Mouse (Mus musculus): ENCODE data around the gene Epha10. TPM values are rescaled to one million over a fixed set of nuclear protein-coding genes. Genes with fewer than 3 reads are reported as not detected.
A peak's percentile ranks its signal among the peaks of the same experiment; 100 is the strongest.

Epha10 gene
- polyA plus RNA-seq, 1 experiment from 2014 or later: 0.09 TPM

GRCm38 (mm10) chr4:124860446-124860845, 20.3 kb upstream of the Epha10 start:
- Histone ChIP-seq H3K9me3 (replicated peaks) (no peaks in the 10 kb centered on the region), H3K27me3 (peaks cover 28% of the 10 kb centered on the region), H3K4me3 (replicated peaks) (no peak overlapping the region), H3K9ac (no peak overlapping the region), H3K4me2 (replicated peaks) (no peak overlapping the region), H3K4me1 (peaks cover 18% of the 10 kb centered on the region), H3K36me3 (peaks cover 18% of the 10 kb centered on the region), H3K27ac (replicated peaks) (no peak overlapping the region)
- 8% methylated on average over 7 of the region's 7 CpGs for WGBS
- ATAC-seq (ENCODE audit: insufficient number of reproducible peaks, low FRiP score, low TSS enrichment, low read depth): no peak

GRCm38 (mm10) chr4:124861283-124862188, 19.2 kb upstream of the Epha10 start, which contains the start of gene Maneal:
Maneal (minus strand) TSS chr4:124862171.
- no peak within 1 kb of the TSS for H3K27ac ChIP-seq (replicated peaks)
- 2% methylated on average over 77 of the region's 77 CpGs for WGBS
- peak within 1 kb of the TSS; percentile 53 for H3K4me3 ChIP-seq (replicated peaks)
- H3K27me3 ChIP-seq: peaks cover 28% of the 10 kb centered on the region
- peak within 1 kb of the TSS; percentile 83 for H3K4me2 ChIP-seq (replicated peaks)
- H3K4me1 ChIP-seq: peaks cover 18% of the 10 kb centered on the region
- ATAC-seq (ENCODE audit: insufficient number of reproducible peaks, low FRiP score, low TSS enrichment, low read depth): no peak
- no peaks in the 10 kb centered on the region for H3K9me3 ChIP-seq (replicated peaks)
- H3K36me3 ChIP-seq: peaks cover 8% of the 10 kb centered on the region; the same call in 1 of the 2 replicates
- H3K9ac ChIP-seq: peak within 1 kb of the TSS; percentile 35; the same call in 1 of the 2 replicates

GRCm38 (mm10) chr4:124872719-124873118, 8.0 kb upstream of the Epha10 start:
- H3K27ac ChIP-seq (replicated peaks): no peak overlapping the region
- H3K9ac ChIP-seq: no peak overlapping the region
- H3K36me3 ChIP-seq: no peaks in the 10 kb centered on the region
- 87% methylated on average over 1 of the region's 1 CpGs for WGBS
- ATAC-seq (ENCODE audit: insufficient number of reproducible peaks, low FRiP score, low TSS enrichment, low read depth): no peak
- no peaks in the 10 kb centered on the region for H3K4me1 ChIP-seq
- H3K4me2 ChIP-seq (replicated peaks): no peak overlapping the region
- H3K27me3 ChIP-seq: no peaks in the 10 kb centered on the region
- H3K4me3 ChIP-seq (replicated peaks): no peak overlapping the region
- no peaks in the 10 kb centered on the region for H3K9me3 ChIP-seq (replicated peaks)

- Histone ChIP-seq H3K4me3 (replicated peaks) (peak overlapping the region; percentile 36), H3K9ac (0 out of 2 replicates have a peak overlapping the region, but pooled peaks have one; percentile 18), H3K9me3 (replicated peaks) (no peaks in the 10 kb centered on the region), H3K27me3 (peaks cover 63% of the 10 kb centered on the region), H3K4me2 (replicated peaks) (peak overlapping the region; percentile 60), H3K4me1 (peaks cover 10% of the 10 kb centered on the region), H3K36me3 (no peaks in the 10 kb centered on the region), H3K27ac (replicated peaks) (no peak overlapping the region)
- WGBS: under 1% methylated on average over 37 of the region's 37 CpGs
- peak; percentile 56; the same call in 1 of the 2 replicates for ATAC-seq (ENCODE audit: insufficient number of reproducible peaks, low FRiP score, low TSS enrichment, low read depth)
Measured at GRCm38 (mm10) chr4:124881341-124881908, 726 bp downstream of the Epha10 start.

GRCm38 (mm10) chr4:124882151-124882729, 1.5 kb downstream of the Epha10 start:
- no peak overlapping the region for H3K4me3 ChIP-seq (replicated peaks)
- H3K36me3 ChIP-seq: no peaks in the 10 kb centered on the region
- no peak overlapping the region for H3K27ac ChIP-seq (replicated peaks)
- no peak overlapping the region for H3K9ac ChIP-seq
- H3K4me2 ChIP-seq (replicated peaks): peak overlapping the region; percentile 60; the same call in 1 of the 2 replicates
- no peaks in the 10 kb centered on the region for H3K9me3 ChIP-seq (replicated peaks)
- ATAC-seq (ENCODE audit: insufficient number of reproducible peaks, low FRiP score, low TSS enrichment, low read depth): 0 out of 2 replicates have a peak, but pooled peaks have one; percentile 9
- WGBS: under 1% methylated on average over 37 of the region's 37 CpGs
- peaks cover 10% of the 10 kb centered on the region for H3K4me1 ChIP-seq
- peaks cover 66% of the 10 kb centered on the region for H3K27me3 ChIP-seq

GRCm38 (mm10) chr4:124888702-124889101, 8.0 kb downstream of the Epha10 start:
- no peak overlapping the region for H3K27ac ChIP-seq (replicated peaks)

GRCm38 (mm10) chr4:124889935-124890334, 9.2 kb downstream of the Epha10 start:
- Histone ChIP-seq H3K36me3 (no peaks in the 10 kb centered on the region), H3K4me3 (replicated peaks) (no peak overlapping the region), H3K9ac (no peak overlapping the region), H3K4me2 (replicated peaks) (no peak overlapping the region), H3K9me3 (replicated peaks) (no peaks in the 10 kb centered on the region), H3K27me3 (peaks cover 72% of the 10 kb centered on the region), H3K27ac (replicated peaks) (no peak overlapping the region), H3K4me1 (peaks cover 6% of the 10 kb centered on the region)
- ATAC-seq (ENCODE audit: insufficient number of reproducible peaks, low FRiP score, low TSS enrichment, low read depth): no peak
- WGBS: 86% methylated on average over 2 of the region's 2 CpGs

More at GRCm38 (mm10) chr4:124888702-124889101, 8.0 kb downstream of the Epha10 start:
- peaks cover 70% of the 10 kb centered on the region for H3K27me3 ChIP-seq
- no peak for ATAC-seq (ENCODE audit: insufficient number of reproducible peaks, low FRiP score, low TSS enrichment, low read depth)
- no peaks in the 10 kb centered on the region for H3K36me3 ChIP-seq
- WGBS: 65% methylated on average over 7 of the region's 7 CpGs
- no peak overlapping the region for H3K4me3 ChIP-seq (replicated peaks)
- H3K9ac ChIP-seq: no peak overlapping the region
- H3K4me1 ChIP-seq: no peaks in the 10 kb centered on the region
- no peaks in the 10 kb centered on the region for H3K9me3 ChIP-seq (replicated peaks)
- no peak overlapping the region for H3K4me2 ChIP-seq (replicated peaks)

GRCm38 (mm10) chr4:124890831-124891230, 10.1 kb downstream of the Epha10 start:
- no peak overlapping the region for H3K27ac ChIP-seq (replicated peaks)
- no peak overlapping the region for H3K4me2 ChIP-seq (replicated peaks)
- no peak overlapping the region for H3K4me3 ChIP-seq (replicated peaks)
- H3K36me3 ChIP-seq: no peaks in the 10 kb centered on the region
- no peak for ATAC-seq (ENCODE audit: insufficient number of reproducible peaks, low FRiP score, low TSS enrichment, low read depth)
- H3K4me1 ChIP-seq: peaks cover 10% of the 10 kb centered on the region
- no peak overlapping the region for H3K9ac ChIP-seq
- no peaks in the 10 kb centered on the region for H3K9me3 ChIP-seq (replicated peaks)
- H3K27me3 ChIP-seq: peaks cover 74% of the 10 kb centered on the region
- 63% methylated on average over 5 of the region's 5 CpGs for WGBS

GRCm38 (mm10) chr4:124893769-124894168, 13.1 kb downstream of the Epha10 start:
- Histone ChIP-seq H3K4me1 (peaks cover 10% of the 10 kb centered on the region), H3K9me3 (replicated peaks) (no peaks in the 10 kb centered on the region), H3K36me3 (no peaks in the 10 kb centered on the region), H3K27me3 (peaks cover 77% of the 10 kb centered on the region), H3K9ac (no peak overlapping the region), H3K27ac (replicated peaks) (no peak overlapping the region), H3K4me2 (replicated peaks) (no peak overlapping the region), H3K4me3 (replicated peaks) (no peak overlapping the region)
- no peak for ATAC-seq (ENCODE audit: insufficient number of reproducible peaks, low FRiP score, low TSS enrichment, low read depth)
- WGBS: 26% methylated on average over 6 of the region's 6 CpGs

- Histone ChIP-seq H3K27ac (replicated peaks) (no peak overlapping the region), H3K9ac (no peak overlapping the region), H3K27me3 (peaks cover 80% of the 10 kb centered on the region), H3K9me3 (replicated peaks) (no peaks in the 10 kb centered on the region), H3K4me3 (replicated peaks) (peak overlapping the region; percentile 43), H3K4me2 (replicated peaks) (peak overlapping the region; percentile 68), H3K4me1 (peaks cover 10% of the 10 kb centered on the region), H3K36me3 (no peaks in the 10 kb centered on the region)
- 1% methylated on average over 83 of the region's 83 CpGs for WGBS
- ATAC-seq (ENCODE audit: insufficient number of reproducible peaks, low FRiP score, low TSS enrichment, low read depth): no peak
Measured at GRCm38 (mm10) chr4:124894508-124895428, 14.1 kb downstream of the Epha10 start.

Data from embryonic facial prominence, embryonic 15.5 days (tissue).